Mouse (Mus musculus): ENCODE measurements around the gene Camsap1. TPM values are rescaled to one million over a fixed set of nuclear protein-coding genes. Genes with fewer than 3 reads are reported as not detected.
A peak's percentile ranks its signal among the peaks of the same experiment; 100 is the strongest.

The Camsap1 gene
- polyA plus RNA-seq, 1 experiment from 2014 or later, result 3.1 TPM

- TF ChIP-seq EP300 (IDR thresholded peaks at IDR 0.05; ENCODE audit: low read depth), result no peak
- no peak for TF ChIP-seq CTCF (IDR thresholded peaks at IDR 0.05; ENCODE audit: low read depth)
- Histone ChIP-seq H3K9me3 (ENCODE audit: low read length) (no peaks in the 10 kb centered on the region), H3K27me3 (ENCODE audit: insufficient read depth, low read length) (no peaks in the 10 kb centered on the region), H3K4me1 (ENCODE audit: insufficient read depth) (peaks cover 9% of the 10 kb centered on the region), H3K27ac (ENCODE audit: low read depth) (0 out of 2 replicates have a peak overlapping the region, but pooled peaks have one; percentile 22), H3K36me3 (replicated peaks; ENCODE audit: insufficient read depth, low read length) (peaks cover 7% of the 10 kb centered on the region), H3K4me3 (ENCODE audit: low read depth, low read length) (no peak overlapping the region), H3K9ac (replicated peaks) (no peak overlapping the region; the same call in 1 of the 2 replicates), H3K4me2 (ENCODE audit: low read depth, low read length) (no peak overlapping the region)
- no peak for DNase-seq
- no peak for ATAC-seq
- WGBS (ENCODE audit: insufficient replicate concordance), result 54% methylated on average over 2 of the region's 2 CpGs
These were observed 12.7 kb downstream of the Camsap1 start for GRCm38 (mm10) chr2:25970426-25970825.

DNA sequence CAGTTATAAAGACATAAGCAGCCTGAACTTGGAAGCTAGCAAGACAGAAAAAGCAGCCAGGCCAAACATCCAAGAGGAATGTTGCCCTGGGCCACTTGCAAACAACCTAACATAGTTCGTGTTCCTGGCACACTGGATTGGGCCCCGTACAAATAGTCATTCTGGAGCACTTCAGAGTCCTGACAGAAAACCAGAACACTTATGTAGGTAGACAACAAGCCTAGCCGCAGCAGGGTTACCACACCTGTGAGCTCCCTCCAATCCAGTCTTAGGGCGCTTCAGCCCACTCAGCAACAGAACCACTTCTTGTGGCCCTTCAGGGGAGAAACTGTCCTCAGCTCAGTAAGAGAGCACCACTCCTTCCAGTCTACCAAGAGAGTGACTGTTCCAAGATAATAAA is 13.8 kb downstream of the Camsap1 start:
- ATAC-seq (no peak), DNase-seq (no peak)
- Histone ChIP-seq H3K36me3 (replicated peaks; ENCODE audit: insufficient read depth, low read length) (peaks cover 17% of the 10 kb centered on the region), H3K4me2 (ENCODE audit: low read depth, low read length) (no peak overlapping the region), H3K9ac (replicated peaks) (no peak overlapping the region), H3K4me1 (ENCODE audit: insufficient read depth) (peaks cover 9% of the 10 kb centered on the region), H3K27me3 (ENCODE audit: insufficient read depth, low read length) (no peaks in the 10 kb centered on the region), H3K9me3 (ENCODE audit: low read length) (no peaks in the 10 kb centered on the region), H3K27ac (ENCODE audit: low read depth) (no peak overlapping the region), H3K4me3 (ENCODE audit: low read depth, low read length) (no peak overlapping the region)
- TF ChIP-seq CTCF (IDR thresholded peaks at IDR 0.05; ENCODE audit: low read depth) (no peak), EP300 (IDR thresholded peaks at IDR 0.05; ENCODE audit: low read depth) (no peak)
- 82% methylated on average over 4 of the region's 4 CpGs for WGBS (ENCODE audit: insufficient replicate concordance)

GRCm38 (mm10) chr2:25949291-25949690 is 33.8 kb downstream of the Camsap1 start:
- TF ChIP-seq EP300 (IDR thresholded peaks at IDR 0.05; ENCODE audit: low read depth) (no peak), CTCF (IDR thresholded peaks at IDR 0.05; ENCODE audit: low read depth) (no peak)
- Histone ChIP-seq H3K9ac (replicated peaks) (no peak overlapping the region), H3K4me1 (ENCODE audit: insufficient read depth) (no peaks in the 10 kb centered on the region), H3K27ac (ENCODE audit: low read depth) (no peak overlapping the region), H3K4me2 (ENCODE audit: low read depth, low read length) (no peak overlapping the region), H3K4me3 (ENCODE audit: low read depth, low read length) (no peak overlapping the region), H3K27me3 (ENCODE audit: insufficient read depth, low read length) (no peaks in the 10 kb centered on the region), H3K36me3 (replicated peaks; ENCODE audit: insufficient read depth, low read length) (peaks cover 17% of the 10 kb centered on the region), H3K9me3 (ENCODE audit: low read length) (no peaks in the 10 kb centered on the region)
- DNase-seq (no peak), ATAC-seq (no peak)
- 94% methylated on average over 3 of the region's 3 CpGs for WGBS (ENCODE audit: insufficient replicate concordance)

GRCm38 (mm10) chr2:25947950-25948349 is 35.1 kb downstream of the Camsap1 start:
- DNase-seq (peak; percentile 21), ATAC-seq (no peak)
- TF ChIP-seq CTCF (IDR thresholded peaks at IDR 0.05; ENCODE audit: low read depth) (peak; percentile 45; the same call in 1 of the 2 replicates), EP300 (IDR thresholded peaks at IDR 0.05; ENCODE audit: low read depth) (no peak)
- peaks cover 28% of the 10 kb centered on the region for H3K36me3 ChIP-seq (replicated peaks; ENCODE audit: insufficient read depth, low read length)
- WGBS (ENCODE audit: insufficient replicate concordance), result 76% methylated on average over 3 of the region's 3 CpGs
- H3K27ac ChIP-seq (ENCODE audit: low read depth), result no peak overlapping the region
- H3K4me3 ChIP-seq (ENCODE audit: low read depth, low read length), result no peak overlapping the region
- H3K4me1 ChIP-seq (ENCODE audit: insufficient read depth), result no peaks in the 10 kb centered on the region
- H3K9ac ChIP-seq (replicated peaks), result no peak overlapping the region
- H3K27me3 ChIP-seq (ENCODE audit: insufficient read depth, low read length), result no peaks in the 10 kb centered on the region
- H3K4me2 ChIP-seq (ENCODE audit: low read depth, low read length), result no peak overlapping the region
- H3K9me3 ChIP-seq (ENCODE audit: low read length), result no peaks in the 10 kb centered on the region

- no peaks in the 10 kb centered on the region for H3K4me1 ChIP-seq (ENCODE audit: insufficient read depth)
- TF ChIP-seq EP300 (IDR thresholded peaks at IDR 0.05; ENCODE audit: low read depth) (no peak), CTCF (IDR thresholded peaks at IDR 0.05; ENCODE audit: low read depth) (no peak)
- H3K36me3 ChIP-seq (replicated peaks; ENCODE audit: insufficient read depth, low read length), result peaks cover 37% of the 10 kb centered on the region
- DNase-seq (no peak), ATAC-seq (no peak)
- H3K27me3 ChIP-seq (ENCODE audit: insufficient read depth, low read length), result no peaks in the 10 kb centered on the region
- H3K4me3 ChIP-seq (ENCODE audit: low read depth, low read length), result no peak overlapping the region
- H3K9ac ChIP-seq (replicated peaks), result no peak overlapping the region
- 91% methylated on average over 2 of the region's 2 CpGs for WGBS (ENCODE audit: insufficient replicate concordance)
- H3K9me3 ChIP-seq (ENCODE audit: low read length), result no peaks in the 10 kb centered on the region
- H3K27ac ChIP-seq (ENCODE audit: low read depth), result no peak overlapping the region
- no peak overlapping the region for H3K4me2 ChIP-seq (ENCODE audit: low read depth, low read length)
These were observed 39.3 kb downstream of the Camsap1 start for GRCm38 (mm10) chr2:25943822-25944221.

DNA sequence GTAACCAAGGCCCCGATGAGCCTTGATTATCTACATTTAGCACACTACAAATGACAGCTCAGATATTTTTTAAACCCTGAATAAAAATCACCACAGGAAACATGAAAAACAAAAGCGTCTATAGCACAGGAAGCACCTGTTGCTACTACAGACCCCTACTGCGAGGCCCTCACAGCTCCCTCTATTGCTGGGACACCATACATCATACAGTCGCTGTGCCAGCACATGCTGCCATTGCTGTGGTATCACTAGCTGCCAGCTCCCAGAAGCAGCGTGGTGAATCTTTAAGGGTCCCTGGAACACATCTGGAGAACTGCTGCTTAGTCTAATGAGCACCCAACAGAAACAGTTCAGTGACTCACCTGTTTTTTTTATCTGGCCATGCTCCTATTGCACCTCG is 42.6 kb downstream of the Camsap1 start:
- no peak overlapping the region for H3K4me2 ChIP-seq (ENCODE audit: low read depth, low read length)
- no peak overlapping the region for H3K9ac ChIP-seq (replicated peaks)
- peaks cover 58% of the 10 kb centered on the region for H3K36me3 ChIP-seq (replicated peaks; ENCODE audit: insufficient read depth, low read length)
- no peak for ATAC-seq
- no peaks in the 10 kb centered on the region for H3K9me3 ChIP-seq (ENCODE audit: low read length)
- H3K27ac ChIP-seq (ENCODE audit: low read depth), result no peak overlapping the region
- no peaks in the 10 kb centered on the region for H3K4me1 ChIP-seq (ENCODE audit: insufficient read depth)
- no peak for DNase-seq
- no peak overlapping the region for H3K4me3 ChIP-seq (ENCODE audit: low read depth, low read length)
- 51% methylated on average over 6 of the region's 6 CpGs for WGBS (ENCODE audit: insufficient replicate concordance)
- H3K27me3 ChIP-seq (ENCODE audit: insufficient read depth, low read length), result no peaks in the 10 kb centered on the region
- TF ChIP-seq EP300 (IDR thresholded peaks at IDR 0.05; ENCODE audit: low read depth) (no peak), CTCF (IDR thresholded peaks at IDR 0.05; ENCODE audit: low read depth) (peak; percentile 25)

Measured in liver, postnatal 0 days (tissue).